Mouse (Mus musculus): ENCODE data around the gene Odf3l2.

GRCm38 (mm10) chr10:79597936-79598230 lies 47.7 kb downstream of the Odf3l2 start:
- TF ChIP-seq MAX (IDR thresholded peaks at IDR 0.05) (no peak), FOSL1 (IDR thresholded peaks at IDR 0.05; ENCODE audit: insufficient read depth, low read length, poor library complexity, severe bottlenecking) (no peak), CTCF (IDR thresholded peaks at IDR 0.05; ENCODE audit: control insufficient read depth, insufficient read depth, insufficient read length) (no peak)
